Mouse (Mus musculus): ENCODE results near the gene Fam208b.
"Not testable (repeated sequence)": the region's sequence is repeated elsewhere in the genome, so short reads cannot be mapped to it uniquely, and the experiment has no call there.

Fam208b gene

GRCm38 (mm10) chr13:3537594-3538222, 73.2 kb downstream of the Fam208b start, which contains the start of gene Gdi2:
Gdi2 (plus strand) TSS chr13:3538063.
- ChIA-PET POLR2A (interaction anchor here (0.6 to 5.1 kb wide), 44 partner anchors 8 to 1234 kb away, joined by 3 to 63 read pairs (median 5); partner anchors contain the start of genes Net1 (in 3 of the 4), Tubal3 (in 3 of the 4), Asb13 (in 2 of the 4) and Fam208b (in 2 of the 4)), CTCF (interaction anchor here in 2 of 4 experiments (0.7 to 1.8 kb wide), 5 partner anchors 11 to 99 kb away, joined by 3 to 6 read pairs (median 3); no protein-coding TSS in a partner anchor)

- POLR2A ChIA-PET: no interaction called here
- CTCF ChIA-PET: no interaction called here
Observed at GRCm38 (mm10) chr13:3534146-3534545, 76.8 kb downstream of the Fam208b start.

- CTCF ChIA-PET: interaction anchor here in 3 of 4 experiments (0.7 to 1.1 kb wide), 4 partner anchors 17 to 710 kb away, joined by 3 to 9 read pairs (median 5); no protein-coding TSS in a partner anchor
- POLR2A ChIA-PET: interaction anchor here (0.7 to 2.5 kb wide), 18 partner anchors 8 to 361 kb away, joined by 3 to 26 read pairs (median 4); partner anchors contain the start of gene Asb13 (in 2 of the 4)
Observed at GRCm38 (mm10) chr13:3532451-3532850, 78.5 kb downstream of the Fam208b start.

GRCm38 (mm10) chr13:3531692-3532320, 79.1 kb downstream of the Fam208b start:
- CTCF ChIA-PET: interaction anchor here in 3 of 4 experiments (0.7 to 1.1 kb wide), 3 partner anchors 17 to 134 kb away, joined by 4 to 9 read pairs (median 6); no protein-coding TSS in a partner anchor

GRCm38 (mm10) chr13:3531176-3531575, 79.7 kb downstream of the Fam208b start:
- ChIA-PET POLR2A (interaction anchor here in 2 of 4 experiments (0.7 to 2.5 kb wide), 7 partner anchors 12 to 362 kb away, joined by 3 to 26 read pairs (median 5); partner anchors contain the start of gene Asb13 (in 1 of the 2)), CTCF (interaction anchor here in 1 of 4 experiments (0.6 kb wide), 1 partner anchor 26 kb away, joined by 4 read pairs; no protein-coding TSS in a partner anchor)

More at GRCm38 (mm10) chr13:3531692-3532320, 79.1 kb downstream of the Fam208b start:
- POLR2A ChIA-PET: interaction anchor here in 2 of 4 experiments (0.6 to 2.5 kb wide), 17 partner anchors 9 to 362 kb away, joined by 3 to 26 read pairs (median 4); partner anchors contain the start of gene Asb13 (in 1 of the 2)

- POLR2A ChIA-PET: interaction anchor here in 2 of 4 experiments (1.0 to 2.5 kb wide), 3 partner anchors 12 to 126 kb away, joined by 3 to 26 read pairs (median 4); no protein-coding TSS in a partner anchor
- CTCF ChIA-PET: interaction anchor here in 1 of 4 experiments (0.5 kb wide), 1 partner anchor 528 kb away, joined by 4 read pairs; no protein-coding TSS in a partner anchor
Observed at GRCm38 (mm10) chr13:3530451-3530850, 80.5 kb downstream of the Fam208b start.

- CTCF ChIA-PET: no interaction called here
- POLR2A ChIA-PET: interaction anchor here in 2 of 4 experiments (0.7 to 2.5 kb wide), 2 partner anchors 12 to 23 kb away, joined by 3 to 15 read pairs; partner anchors contain the start of gene Gdi2 (in 1 of the 2)
Observed at GRCm38 (mm10) chr13:3526328-3526727, 84.6 kb downstream of the Fam208b start.

GRCm38 (mm10) chr13:3525611-3526051, 85.3 kb downstream of the Fam208b start:
- ChIA-PET CTCF (interaction anchor here in 1 of 4 experiments (0.6 kb wide), 1 partner anchor 1741 kb away, joined by 5 read pairs; no protein-coding TSS in a partner anchor), POLR2A (interaction anchor here in 1 of 4 experiments (2.5 kb wide), 1 partner anchor 12 kb away, joined by 15 read pairs; the partner anchor contains the start of gene Gdi2)

- ChIA-PET POLR2A (interaction anchor here in 2 of 4 experiments (1.7 to 2.0 kb wide), 2 partner anchors 8 to 14 kb away, joined by 5 to 7 read pairs; partner anchors contain the start of gene Gdi2 (in 1 of the 2)), CTCF (no interaction called here)
Observed at GRCm38 (mm10) chr13:3523946-3524345, 87.0 kb downstream of the Fam208b start.

GRCm38 (mm10) chr13:3523459-3523858, 87.4 kb downstream of the Fam208b start:
- POLR2A ChIA-PET: interaction anchor here in 2 of 4 experiments (1.7 to 2.0 kb wide), 2 partner anchors 9 to 14 kb away, joined by 5 to 7 read pairs; partner anchors contain the start of gene Gdi2 (in 1 of the 2)
- CTCF ChIA-PET: no interaction called here

GRCm38 (mm10) chr13:3519994-3520393, 90.9 kb downstream of the Fam208b start:
- CTCF ChIA-PET: not testable (repeated sequence)
- POLR2A ChIA-PET: interaction anchor here in 1 of 4 experiments (1.2 kb wide), 1 partner anchor 12 kb away, joined by 4 read pairs; no protein-coding TSS in a partner anchor

- CTCF ChIA-PET, POLR2A ChIA-PET: not testable (repeated sequence)
Observed at GRCm38 (mm10) chr13:3519357-3519756, 91.6 kb downstream of the Fam208b start.
